Mouse (Mus musculus) heart, adult 2 months (tissue): ENCODE results near the gene Drd1. TPM values are rescaled to one million over a fixed set of nuclear protein-coding genes. Genes with fewer than 3 reads are reported as not detected.

Experiments
- DNase-seq, 2 experiments: peaks; one replicate each; pipeline ENCODE4 v3.0.0; 2021
- H3K27ac ChIP-seq: fragments of 200-600 bp; 2 replicates; pipeline ENCODE4 v1.8.1; 2022
- H3K27me3 ChIP-seq: fragments of 200-500 bp; 2 replicates; pipeline ENCODE4 v1.6.1; 2012; ENCODE audit warnings: mild to moderate bottlenecking, low read length, inconsistent platforms, mixed read lengths; ENCODE audit not compliant: control insufficient read depth, insufficient read depth
- H3K36me3 ChIP-seq: fragments of 200-500 bp; 2 replicates; pipeline ENCODE4 v1.6.1; 2012; ENCODE audit warnings: low read length, inconsistent platforms; ENCODE audit not compliant: control insufficient read depth, insufficient read depth
- H3K4me1 ChIP-seq: fragments of 200-500 bp; 2 replicates; pipeline ENCODE4 v1.6.1; 2011; ENCODE audit warnings: low read length; ENCODE audit not compliant: control insufficient read depth, insufficient read depth
- H3K4me3 ChIP-seq: fragments of 200-600 bp; 2 replicates; pipeline ENCODE4 v1.8.1; 2022
- H3K79me2 ChIP-seq: fragments of 200-500 bp; replicated peaks from 2 replicates; pipeline ENCODE4 v1.6.1; 2012; ENCODE audit warnings: mild to moderate bottlenecking, inconsistent platforms, low read length, moderate library complexity, mixed read lengths; ENCODE audit not compliant: control insufficient read depth, insufficient read depth
- H3K9ac ChIP-seq: fragments of 200-500 bp; 2 replicates; pipeline ENCODE4 v1.6.1; 2012; ENCODE audit warnings: low read depth, mild to moderate bottlenecking, control low read depth, inconsistent platforms, low read length, mixed read lengths
- CTCF ChIP-seq: fragments of 200-600 bp; IDR thresholded peaks from 2 replicates; pipeline ENCODE4 v1.8.1; 2022; ENCODE audit warnings: antibody characterized with exemption, mild to moderate bottlenecking, moderate library complexity
- EP300 ChIP-seq: fragments of 200-500 bp; IDR thresholded peaks from 2 replicates; pipeline ENCODE4 v1.6.1; 2011; ENCODE audit warnings: low read depth, low read length, control low read depth; ENCODE audit not compliant: insufficient read depth
- POLR2A ChIP-seq: fragments of 200-500 bp; IDR thresholded peaks from 2 replicates; pipeline ENCODE4 v1.6.1; 2011; ENCODE audit warnings: mild to moderate bottlenecking, low read depth, low read length, control low read depth; ENCODE audit not compliant: insufficient read depth
- WGBS: fragments of 180-500 bp; shearing (Covaris S2); methylation state at CpG from one replicate; pipeline ENCODE4 v1.1.7; 2018; 5-methylcytosine and 5-hydroxymethylcytosine counted together
- intact Hi-C: fragments of 180-260 bp; cut with DNase I; formaldehyde crosslinking; loops from one replicate; pipeline ENCODE4 v1.15.1; 2025
- polyA plus RNA-seq: library from polyadenylated mRNA; depleted of rRNA; stranded (reverse); fragments of >200 nt; gene quantifications from 2 replicates; pipeline ENCODE4 v1.2.3, GENCODE M21; 2012; rRNA removed
- total RNA-seq, 2 experiments: library from RNA; stranded (reverse); gene quantifications; 2 replicates each; pipeline ENCODE4 v1.2.3; 2021

Drd1 gene
- total and polyA plus RNA-seq, 3 experiments, result 0.05 to 0.30 (median 0.27) TPM

GRCm38 (mm10) chr13:54033653-54034052 is 21.9 kb downstream of the Drd1 start:
- no peak for DNase-seq
- no peaks in the 10 kb centered on the region for H3K79me2 ChIP-seq
- H3K27me3 ChIP-seq, result no peaks in the 10 kb centered on the region
- TF ChIP-seq POLR2A, result no peak
- no peak for TF ChIP-seq CTCF
- no peak for TF ChIP-seq EP300
- H3K4me3 ChIP-seq, result no peak overlapping the region
- H3K9ac ChIP-seq, result no peak overlapping the region
- intact Hi-C loops, result no loop called here
- H3K4me1 ChIP-seq, result no peaks in the 10 kb centered on the region; the same call in 1 of the 2 replicates
- no peak overlapping the region for H3K27ac ChIP-seq
- H3K36me3 ChIP-seq, result no peaks in the 10 kb centered on the region
- 59% methylated on average over 4 of the region's 4 CpGs for WGBS

DNA sequence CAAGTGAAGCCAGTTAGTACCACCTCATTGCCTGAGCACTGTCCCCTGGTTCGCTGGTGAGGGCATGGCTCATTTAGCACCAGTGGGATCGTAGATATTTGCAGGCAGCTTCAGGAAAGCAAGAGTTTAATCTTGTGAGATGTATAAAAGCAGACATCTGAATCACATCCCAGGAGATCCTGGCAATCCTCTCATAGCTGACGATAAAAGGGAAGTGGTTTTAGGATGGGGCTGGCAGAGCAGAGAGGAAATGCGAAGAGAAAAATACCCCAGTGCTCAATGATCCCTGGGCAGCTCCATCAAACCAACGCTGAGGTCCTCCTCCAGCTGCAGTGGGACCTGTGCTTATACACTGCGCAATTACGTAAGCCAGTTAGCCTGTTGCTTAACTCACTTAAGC is 28.4 kb downstream of the Drd1 start:
- TF ChIP-seq POLR2A, result no peak
- TF ChIP-seq EP300, result no peak
- no peak for TF ChIP-seq CTCF

DNA sequence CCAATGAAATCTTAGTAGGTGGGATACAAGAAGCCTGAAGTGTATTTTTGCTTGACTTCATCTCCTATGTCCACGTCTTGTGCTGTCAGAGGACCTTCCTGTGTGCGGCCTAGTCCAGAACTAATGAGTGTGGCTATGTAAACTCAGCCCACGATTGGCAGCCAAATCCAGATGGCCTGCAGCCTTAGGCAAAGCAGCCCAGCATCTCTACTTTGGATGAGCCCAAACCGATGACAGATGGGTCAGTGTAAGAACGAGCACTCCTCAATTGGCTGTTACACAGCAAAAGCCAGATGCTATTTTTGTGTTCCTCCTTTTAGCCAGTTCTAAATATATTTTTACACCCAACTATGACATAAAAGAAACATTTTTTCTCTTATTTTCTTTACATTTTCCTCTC is 32.2 kb downstream of the Drd1 start:
- peak in 1 of 2 experiments; percentile 9 for DNase-seq
- Histone ChIP-seq H3K4me3 (no peak overlapping the region), H3K79me2 (no peaks in the 10 kb centered on the region), H3K36me3 (no peaks in the 10 kb centered on the region), H3K27me3 (no peaks in the 10 kb centered on the region), H3K27ac (no peak overlapping the region), H3K4me1 (peaks cover 2% of the 10 kb centered on the region; the same call in 1 of the 2 replicates), H3K9ac (no peak overlapping the region)
- intact Hi-C loops, result no loop called here
- WGBS, result 38% methylated on average over 5 of the region's 5 CpGs
- no peak for TF ChIP-seq CTCF

More for the DNA sequence above, 28.4 kb downstream of the Drd1 start:
- Histone ChIP-seq H3K27me3 (no peaks in the 10 kb centered on the region), H3K4me3 (no peak overlapping the region), H3K4me1 (peaks cover 2% of the 10 kb centered on the region; the same call in 1 of the 2 replicates), H3K27ac (no peak overlapping the region), H3K9ac (no peak overlapping the region), H3K79me2 (no peaks in the 10 kb centered on the region), H3K36me3 (no peaks in the 10 kb centered on the region)
- 71% methylated on average over 7 of the region's 7 CpGs for WGBS
- intact Hi-C loops, result no loop called here
- no peak for DNase-seq

GRCm38 (mm10) chr13:54008716-54009115 is 46.8 kb downstream of the Drd1 start:
- Histone ChIP-seq H3K36me3 (no peaks in the 10 kb centered on the region), H3K27me3 (no peaks in the 10 kb centered on the region), H3K27ac (no peak overlapping the region), H3K4me1 (peaks cover 2% of the 10 kb centered on the region; the same call in 1 of the 2 replicates), H3K4me3 (no peak overlapping the region), H3K79me2 (no peaks in the 10 kb centered on the region), H3K9ac (no peak overlapping the region)
- intact Hi-C loops, result no loop called here
- DNase-seq, result no peak
- TF ChIP-seq EP300 (no peak), POLR2A (no peak), CTCF (no peak)
- 84% methylated on average over 4 of the region's 4 CpGs for WGBS

Other genes with a start within 250 kb of the Drd1 start
- gene Sfxn1, start 16.2 kb upstream of the Drd1 start, total RNA-seq, result 1 to 10 TPM; 8.1 to 8.5 TPM
- 6.8 and 7.9 TPM in 2 replicates for gene Sfxn1, start 16.2 kb upstream of the Drd1 start, polyA plus RNA-seq
- under 1 TPM; 0.23 to 0.34 TPM for gene Hrh2, start 136.4 kb upstream of the Drd1 start, total RNA-seq
- gene Hrh2, start 136.4 kb upstream of the Drd1 start, polyA plus RNA-seq, result 0.68 and 1.3 TPM in 2 replicates